13 mouse cellular contexts compared by ENCODE assay signal in the genomic region with DNA sequence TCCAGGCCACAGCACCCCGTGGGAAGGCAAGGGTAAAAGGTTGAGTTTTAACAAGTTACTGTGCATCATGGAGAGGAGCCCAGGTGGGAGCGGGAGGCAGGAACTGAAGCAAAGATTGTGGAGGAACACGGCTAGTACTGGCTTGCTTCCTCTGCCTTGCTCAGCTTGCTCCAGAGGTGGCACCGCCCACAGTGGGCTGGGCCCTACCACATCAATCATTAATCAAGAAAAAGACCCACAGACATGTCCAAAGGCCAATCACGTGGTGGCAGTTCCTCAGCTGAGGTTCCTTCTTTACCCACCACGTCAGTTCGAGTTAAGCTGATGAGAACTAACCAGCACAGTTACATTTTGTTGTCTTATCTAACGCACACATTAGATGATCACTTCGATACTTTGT. TPM values are rescaled to one million over a fixed set of nuclear protein-coding genes. Genes with fewer than 3 reads are reported as not detected.
DNase-seq lines count a peak whose midpoint lies in the region; ATAC-seq lines count a peak whose summit lies in the region.
"Had no signal": no experiment of that assay in that cellular context is flagged by ENCODE, and none has a peak within 500 bp of the region (broad histone marks: within the 10 kb centered on the region; RNA-seq: fewer than 3 reads in every experiment).

No protein-coding gene starts in this region.

- no peak overlapping the region for H3K4me3 ChIP-seq in neural tube, embryonic 15.5 days (replicated peaks)
- H3K4me3 ChIP-seq: hindbrain, embryonic 12.5 days; midbrain, embryonic 10.5 days; stomach, embryonic 15.5 days had no signal

- no peaks in the 10 kb centered on the region for H3K36me3 ChIP-seq in neural tube, embryonic 15.5 days
- H3K36me3 ChIP-seq: hindbrain, embryonic 12.5 days; midbrain, embryonic 10.5 days; stomach, embryonic 15.5 days had no signal

- peak; percentile 53 to 74 for ATAC-seq in hematopoietic stem cell, adult 5-6 weeks (replicated peaks in 1 of 2; ENCODE audit: insufficient read depth in 1 of 2, low FRiP score in 2 of 2, low TSS enrichment in 1 of 2, low read depth in 1 of 2, poor library complexity in 2 of 2, severe bottlenecking in 2 of 2)
- no peak for ATAC-seq in neural tube, embryonic 15.5 days (ENCODE audit: low FRiP score)

- DNase-seq in lung, postnatal 25 days (ENCODE audit: low spot score), result peak; percentile 23
- DNase-seq in lung, postnatal 14 days, result no peak
- peak; percentile 87 to 91 for DNase-seq in kidney, postnatal 36 days
- DNase-seq in naive thymus-derived CD4-positive, alpha-beta T cell, adult 2 months (ENCODE audit: low read depth), result peak; percentile 4
- DNase-seq in heart, adult 9 months (ENCODE audit: low spot score in 2 of 2), result no peak
- DNase-seq in left cerebral cortex, postnatal 4 days, result no peak
- DNase-seq: cerebellum, postnatal 14 days; gastrocnemius, postnatal 36 days had no signal

- WGBS in neural tube, embryonic 15.5 days, result 77% methylated on average over 9 of the region's 9 CpGs

- no peak overlapping the region for H3K9ac ChIP-seq in neural tube, embryonic 15.5 days (replicated peaks)
- H3K9ac ChIP-seq: hindbrain, embryonic 12.5 days; stomach, embryonic 15.5 days had no signal

- no peak overlapping the region for H3K27ac ChIP-seq in neural tube, embryonic 15.5 days (replicated peaks)
- H3K27ac ChIP-seq: hindbrain, embryonic 12.5 days; stomach, embryonic 15.5 days had no signal

- H3K9me3 ChIP-seq in neural tube, embryonic 15.5 days (replicated peaks), result no peaks in the 10 kb centered on the region
- H3K9me3 ChIP-seq: hindbrain, embryonic 12.5 days; midbrain, embryonic 10.5 days; stomach, embryonic 15.5 days had no signal

- H3K4me1 ChIP-seq in neural tube, embryonic 15.5 days, result no peaks in the 10 kb centered on the region
- H3K4me1 ChIP-seq: stomach, embryonic 15.5 days had no signal

- intact Hi-C loops in left cerebral cortex, postnatal 4 days (cut with DNase I), result no loop called here

- H3K27me3 ChIP-seq in neural tube, embryonic 15.5 days (replicated peaks), result no peaks in the 10 kb centered on the region
- H3K27me3 ChIP-seq: hindbrain, embryonic 12.5 days; stomach, embryonic 15.5 days had no signal

- no peak overlapping the region for H3K4me2 ChIP-seq in neural tube, embryonic 15.5 days
- H3K4me2 ChIP-seq: hindbrain, embryonic 12.5 days; stomach, embryonic 15.5 days had no signal

RNA-seq across cellular contexts. Expression of gene Frrs1, which starts 33.6 kb away (rescaled TPM):
- 22.6 and 33.3 TPM in 2 replicates for total RNA-seq in hematopoietic stem cell, adult 5-6 weeks (2017)
- 1 to 10 TPM; 1.2 to 3.0 TPM for total RNA-seq in left cerebral cortex, postnatal 4 days (2021)
- 5.3 and 10.1 TPM in 2 replicates for polyA plus RNA-seq in neural tube, embryonic 15.5 days (2015; fragmentation: Nextera tagmentation; extraction: Ambion mirVana)

Comparison
In these comparisons a context has a peak if more than half of its experiments do, and no peak if none do; other contexts are left out.
1. DNase-seq: peak in lung, postnatal 25 days (single experiment), kidney, postnatal 36 days (2 of 2) and naive thymus-derived CD4-positive, alpha-beta T cell, adult 2 months (single experiment); none in lung, postnatal 14 days (single experiment), heart, adult 9 months (0 of 2) and left cerebral cortex, postnatal 4 days (single experiment).